Mouse (Mus musculus) kidney, embryonic 16.5 days (tissue): ENCODE measurements at regions not wholly inside any gene's neighbourhood (a gene's known extent, or its start where the extent isn't known, plus 50 kb on each side); places are given as distances from the start of the nearest gene placed in this dataset.
A peak's percentile ranks its signal among the peaks of the same experiment; 100 is the strongest.

ENCODE experiments used
- ATAC-seq: fragments of 200-750 bp; cut with Nextera tagmentation; 2 replicates; pipeline ENCODE4 v1.8.0; 2017; ENCODE audit warnings: moderate TSS enrichment; ENCODE audit not compliant: low FRiP score, low TSS enrichment
- H3K27ac ChIP-seq: fragments of 300-500 bp; sonication (generic); 2 replicates; pipeline ENCODE4 v1.5.1; 2014; ENCODE audit warnings: low read length
- H3K27me3 ChIP-seq: fragments of 300-500 bp; sonication (generic); 2 replicates; pipeline ENCODE4 v1.6.1; 2014; ENCODE audit warnings: low read length, control low read depth, mixed read lengths; ENCODE audit not compliant: insufficient read depth
- H3K36me3 ChIP-seq: fragments of 300-500 bp; sonication (generic); 2 replicates; pipeline ENCODE4 v1.6.1; 2014; ENCODE audit warnings: low read length, control low read depth, mixed read lengths; ENCODE audit not compliant: insufficient read depth
- H3K4me1 ChIP-seq: fragments of 300-500 bp; sonication (generic); 2 replicates; pipeline ENCODE4 v1.6.1; 2014; ENCODE audit warnings: low read length, control low read depth, mixed read lengths; ENCODE audit not compliant: insufficient read depth
- H3K4me2 ChIP-seq: fragments of 300-500 bp; sonication (generic); replicated peaks from 2 replicates; pipeline ENCODE4 v1.6.1; 2014; ENCODE audit warnings: low read depth, low read length
- H3K4me3 ChIP-seq: fragments of 300-500 bp; sonication (generic); 2 replicates; pipeline ENCODE4 v1.5.1; 2014; ENCODE audit warnings: mild to moderate bottlenecking, low read length
- H3K9ac ChIP-seq: fragments of 300-500 bp; sonication (generic); replicated peaks from 2 replicates; pipeline ENCODE4 v1.6.1; 2014; ENCODE audit warnings: low read length
- H3K9me3 ChIP-seq: fragments of 300-500 bp; sonication (generic); 2 replicates; pipeline ENCODE4 v1.6.1; 2016; ENCODE audit warnings: low read length, control low read depth
- WGBS: fragments of 180-500 bp; shearing (Covaris S2); extraction: QIAGEN DNeasy Blood & Tissue Kit; methylation state at CpG from one replicate; pipeline ENCODE4 v1.1.7; 2014; 5-methylcytosine and 5-hydroxymethylcytosine counted together

GRCm38 (mm10) chr13:51912994-51913393 is 66.5 kb downstream of the Gadd45g start:
- Histone ChIP-seq H3K4me3 (no peak overlapping the region), H3K4me1 (peaks cover 30% of the 10 kb centered on the region), H3K4me2 (no peak overlapping the region), H3K9me3 (no peaks in the 10 kb centered on the region), H3K36me3 (no peaks in the 10 kb centered on the region), H3K9ac (no peak overlapping the region), H3K27me3 (no peaks in the 10 kb centered on the region), H3K27ac (no peak overlapping the region)
- no peak for ATAC-seq
- 94% methylated on average over 3 of the region's 3 CpGs for WGBS

- Histone ChIP-seq H3K27me3 (no peaks in the 10 kb centered on the region), H3K36me3 (no peaks in the 10 kb centered on the region), H3K9ac (no peak overlapping the region), H3K4me3 (no peak overlapping the region), H3K9me3 (no peaks in the 10 kb centered on the region), H3K4me2 (0 out of 2 replicates have a peak overlapping the region, but pooled peaks have one; percentile 1), H3K4me1 (peaks cover 66% of the 10 kb centered on the region), H3K27ac (no peak overlapping the region)
- 46% methylated on average over 15 of the region's 15 CpGs for WGBS
- no peak for ATAC-seq
Observed at GRCm38 (mm10) chr13:51916666-51917240, 70.3 kb downstream of the Gadd45g start.

- ATAC-seq, result peak; percentile 8; the same call in 1 of the 2 replicates
- H3K27ac ChIP-seq, result no peak overlapping the region
- no peaks in the 10 kb centered on the region for H3K27me3 ChIP-seq
- H3K4me2 ChIP-seq, result no peak overlapping the region
- H3K36me3 ChIP-seq, result no peaks in the 10 kb centered on the region
- no peaks in the 10 kb centered on the region for H3K9me3 ChIP-seq
- H3K4me3 ChIP-seq, result no peak overlapping the region
- peak overlapping the region; percentile 28; the same call in 1 of the 2 replicates for H3K9ac ChIP-seq
- 30% methylated on average over 7 of the region's 7 CpGs for WGBS
- peaks cover 64% of the 10 kb centered on the region for H3K4me1 ChIP-seq
Observed at GRCm38 (mm10) chr13:51917658-51918057, 71.2 kb downstream of the Gadd45g start.

DNA sequence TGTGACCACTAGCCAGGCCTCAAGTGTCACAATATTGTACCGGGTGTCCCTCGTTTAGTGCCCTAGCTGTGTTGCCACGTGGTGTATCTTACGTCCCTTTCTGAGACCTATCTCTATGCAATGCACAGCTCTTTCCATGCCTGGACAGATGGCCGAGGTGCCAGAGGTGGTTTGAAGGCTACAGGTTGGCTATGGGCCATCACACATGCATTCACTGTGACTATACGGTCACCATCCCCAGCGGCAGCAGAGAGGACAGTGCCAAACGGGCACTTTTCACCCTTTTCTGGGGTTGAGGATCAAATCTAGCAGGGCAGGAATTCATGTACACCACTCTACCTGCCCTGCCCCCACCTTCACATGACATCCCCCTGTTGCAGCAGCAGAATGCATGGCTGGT is 71.6 kb downstream of the Gadd45g start:
- no peak overlapping the region for H3K4me3 ChIP-seq
- no peaks in the 10 kb centered on the region for H3K36me3 ChIP-seq
- WGBS, result 36% methylated on average over 8 of the region's 8 CpGs
- H3K4me2 ChIP-seq, result no peak overlapping the region
- 0 out of 2 replicates have a peak overlapping the region, but pooled peaks have one; percentile 28 for H3K9ac ChIP-seq
- no peaks in the 10 kb centered on the region for H3K27me3 ChIP-seq
- H3K9me3 ChIP-seq, result no peaks in the 10 kb centered on the region
- H3K4me1 ChIP-seq, result peaks cover 59% of the 10 kb centered on the region
- ATAC-seq, result 0 out of 2 replicates have a peak, but pooled peaks have one; percentile 6
- H3K27ac ChIP-seq, result no peak overlapping the region

DNA sequence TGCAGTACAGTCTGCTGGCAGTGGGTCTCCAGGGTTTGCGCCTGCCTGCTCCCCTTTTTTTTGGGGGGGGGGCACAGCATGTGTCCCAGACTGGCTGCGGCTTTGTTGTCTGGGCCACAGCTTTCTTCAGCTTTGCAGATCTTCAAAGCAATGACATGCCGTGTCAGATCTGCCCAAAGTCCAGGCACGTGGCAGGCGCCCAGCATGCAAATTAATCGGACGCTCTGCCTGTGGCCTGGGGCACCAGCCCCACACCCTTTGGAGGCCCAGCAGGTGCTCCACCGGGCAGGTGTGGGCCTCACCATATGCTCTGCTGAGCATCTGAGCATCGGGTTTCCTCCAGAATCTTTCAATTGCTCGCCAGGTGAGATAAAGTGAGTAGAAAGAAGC is 72.3 kb downstream of the Gadd45g start:
- Histone ChIP-seq H3K9ac (no peak overlapping the region), H3K36me3 (no peaks in the 10 kb centered on the region), H3K4me3 (no peak overlapping the region), H3K27ac (no peak overlapping the region), H3K9me3 (no peaks in the 10 kb centered on the region), H3K4me2 (no peak overlapping the region), H3K27me3 (no peaks in the 10 kb centered on the region), H3K4me1 (peaks cover 56% of the 10 kb centered on the region)
- ATAC-seq, result no peak
- 32% methylated on average over 10 of the region's 10 CpGs for WGBS

- Histone ChIP-seq H3K4me1 (peaks cover 56% of the 10 kb centered on the region), H3K36me3 (no peaks in the 10 kb centered on the region), H3K27me3 (no peaks in the 10 kb centered on the region), H3K27ac (no peak overlapping the region), H3K9ac (no peak overlapping the region), H3K4me3 (no peak overlapping the region), H3K9me3 (no peaks in the 10 kb centered on the region), H3K4me2 (no peak overlapping the region)
- WGBS, result 35% methylated on average over 14 of the region's 14 CpGs
- no peak for ATAC-seq
Observed at GRCm38 (mm10) chr13:51919171-51919793, 72.8 kb downstream of the Gadd45g start.

- no peak overlapping the region for H3K4me3 ChIP-seq
- no peaks in the 10 kb centered on the region for H3K27me3 ChIP-seq
- H3K4me2 ChIP-seq, result no peak overlapping the region
- WGBS, result 59% methylated on average over 3 of the region's 3 CpGs
- H3K9me3 ChIP-seq, result no peaks in the 10 kb centered on the region
- peak overlapping the region; percentile 81 for H3K27ac ChIP-seq
- no peak for ATAC-seq
- peaks cover 56% of the 10 kb centered on the region for H3K4me1 ChIP-seq
- no peaks in the 10 kb centered on the region for H3K36me3 ChIP-seq
- no peak overlapping the region for H3K9ac ChIP-seq
Observed at GRCm38 (mm10) chr13:51919937-51920336, 73.5 kb downstream of the Gadd45g start.

GRCm38 (mm10) chr13:51920511-51921351 is 74.3 kb downstream of the Gadd45g start:
- Histone ChIP-seq H3K4me3 (no peak overlapping the region), H3K4me2 (0 out of 2 replicates have a peak overlapping the region, but pooled peaks have one; percentile 19), H3K27ac (peak overlapping the region; percentile 81), H3K4me1 (peaks cover 56% of the 10 kb centered on the region), H3K36me3 (no peaks in the 10 kb centered on the region), H3K9ac (peak overlapping the region; percentile 44; the same call in 1 of the 2 replicates), H3K9me3 (no peaks in the 10 kb centered on the region), H3K27me3 (no peaks in the 10 kb centered on the region)
- peak; percentile 60 for ATAC-seq
- 17% methylated on average over 15 of the region's 15 CpGs for WGBS

DNA sequence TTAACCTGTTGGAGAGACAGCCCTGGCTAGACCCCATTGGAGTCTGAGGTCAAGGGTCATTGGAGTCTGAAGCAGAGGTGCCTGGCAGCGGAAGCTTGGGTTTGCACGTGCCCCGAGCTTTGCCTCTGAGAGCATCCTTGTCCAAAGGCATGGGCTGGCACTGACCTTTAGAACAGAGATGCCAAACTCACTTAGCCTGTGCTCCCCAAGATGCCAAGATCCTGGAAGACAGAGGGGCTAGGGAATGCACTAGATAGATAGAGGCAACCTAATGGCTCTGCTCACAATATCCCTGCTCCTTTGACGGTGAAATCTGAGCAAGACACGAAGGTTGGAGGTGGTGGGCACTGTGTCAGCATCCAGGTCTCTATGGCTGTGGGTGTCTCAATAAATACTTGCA is 75.1 kb downstream of the Gadd45g start:
- WGBS, result 53% methylated on average over 5 of the region's 5 CpGs
- Histone ChIP-seq H3K27me3 (no peaks in the 10 kb centered on the region), H3K36me3 (no peaks in the 10 kb centered on the region), H3K9ac (no peak overlapping the region), H3K27ac (no peak overlapping the region), H3K4me2 (no peak overlapping the region), H3K4me3 (no peak overlapping the region), H3K4me1 (peaks cover 53% of the 10 kb centered on the region), H3K9me3 (no peaks in the 10 kb centered on the region)
- no peak for ATAC-seq
